ENCODE assay signal across 14 mouse cellular contexts in genomic region chr2:57223288-57224026, GRCm38 (mm10). TPM values are rescaled to one million over a fixed set of nuclear protein-coding genes. Genes with fewer than 3 reads are reported as not detected.
DNase-seq lines count a peak whose midpoint lies in the region; ATAC-seq and TF ChIP-seq lines count a peak whose summit lies in the region.
"Had no signal": no experiment of that assay in that cellular context is flagged by ENCODE, and none has a peak within 500 bp of the region (broad histone marks: within the 10 kb centered on the region; RNA-seq: fewer than 3 reads in every experiment).

No protein-coding gene starts in this region.

- no peak overlapping the region for H3K4me2 ChIP-seq in kidney, embryonic 15.5 days
- H3K4me2 ChIP-seq in intestine, embryonic 16.5 days (ENCODE audit: low read depth, low read length), result no peak overlapping the region
- H3K4me2 ChIP-seq in forebrain, postnatal 0 days (ENCODE audit: low read depth), result no peak overlapping the region
- H3K4me2 ChIP-seq: heart, embryonic 15.5 days had no signal

- no peaks in the 10 kb centered on the region for H3K9me3 ChIP-seq in kidney, embryonic 15.5 days (replicated peaks)
- no peaks in the 10 kb centered on the region for H3K9me3 ChIP-seq in MEL (replicated peaks; ENCODE audit: insufficient read depth, low read length)
- no peaks in the 10 kb centered on the region for H3K9me3 ChIP-seq in intestine, embryonic 16.5 days (ENCODE audit: control insufficient read depth, low read length)
- H3K9me3 ChIP-seq in forebrain, postnatal 0 days (ENCODE audit: low read length), result no peaks in the 10 kb centered on the region
- H3K9me3 ChIP-seq: heart, embryonic 15.5 days had no signal

- no peak overlapping the region for H3K4me3 ChIP-seq in kidney, embryonic 15.5 days (replicated peaks)
- no peak overlapping the region for H3K4me3 ChIP-seq in MEL (ENCODE audit: control insufficient read depth in 1 of 2, insufficient read depth in 1 of 2, low read depth in 2 of 2, low read length in 2 of 2)
- no peak overlapping the region for H3K4me3 ChIP-seq in intestine, embryonic 16.5 days (ENCODE audit: low read length)
- H3K4me3 ChIP-seq in forebrain, postnatal 0 days (ENCODE audit: low read depth, low read length), result no peak overlapping the region
- H3K4me3 ChIP-seq: heart, embryonic 15.5 days had no signal

- no peak for TF ChIP-seq RAD21 in MEL (IDR thresholded peaks at IDR 0.05; ENCODE audit: low read depth, low read length)

- TF ChIP-seq EP300 in MEL (IDR thresholded peaks at IDR 0.05; ENCODE audit: low read depth in 1 of 2, low read length in 2 of 2), result peak; percentile 77

- H3K27ac ChIP-seq in kidney, embryonic 15.5 days, result no peak overlapping the region
- no peak overlapping the region for H3K27ac ChIP-seq in MEL (ENCODE audit: control insufficient read depth, low read depth, low read length)
- H3K27ac ChIP-seq in intestine, embryonic 16.5 days (ENCODE audit: low read length), result no peak overlapping the region
- no peak overlapping the region for H3K27ac ChIP-seq in forebrain, postnatal 0 days (ENCODE audit: low read depth, low read length)
- H3K27ac ChIP-seq: heart, embryonic 15.5 days had no signal

- H3K4me1 ChIP-seq in kidney, embryonic 15.5 days, result no peaks in the 10 kb centered on the region
- H3K4me1 ChIP-seq in MEL (ENCODE audit: control insufficient read depth in 1 of 2, insufficient read depth in 2 of 2, low read length in 2 of 2), result peaks cover 4 to 25% of the 10 kb centered on the region in 2 experiments; a peak in 3 of 4 replicates
- H3K4me1 ChIP-seq in intestine, embryonic 16.5 days (ENCODE audit: control insufficient read depth, insufficient read depth, low read length), result no peaks in the 10 kb centered on the region
- no peaks in the 10 kb centered on the region for H3K4me1 ChIP-seq in forebrain, postnatal 0 days (ENCODE audit: insufficient read depth)
- H3K4me1 ChIP-seq: heart, embryonic 15.5 days had no signal

- TF ChIP-seq CTCF in MEL (IDR thresholded peaks at IDR 0.05 in 2 of 3, conservative IDR thresholded peaks at IDR 0.05 in 1 of 3; ENCODE audit: control insufficient read depth in 1 of 3, insufficient read depth in 1 of 3, low read depth in 2 of 3, low read length in 3 of 3, poor library complexity in 1 of 3, severe bottlenecking in 1 of 3), result no peak
- TF ChIP-seq CTCF in forebrain, postnatal 0 days (IDR thresholded peaks at IDR 0.05; ENCODE audit: low read depth), result no peak

- no peaks in the 10 kb centered on the region for H3K79me2 ChIP-seq in MEL (ENCODE audit: control insufficient read depth, insufficient read depth, low read length, poor library complexity)

- peaks cover 9% of the 10 kb centered on the region; the same call in 1 of the 2 replicates for H3K27me3 ChIP-seq in kidney, embryonic 15.5 days
- no peaks in the 10 kb centered on the region for H3K27me3 ChIP-seq in MEL (ENCODE audit: control insufficient read depth in 1 of 2, insufficient read depth in 2 of 2, low read length in 2 of 2)
- H3K27me3 ChIP-seq in intestine, embryonic 16.5 days (replicated peaks; ENCODE audit: control insufficient read depth, insufficient read depth, low read length), result no peaks in the 10 kb centered on the region
- no peaks in the 10 kb centered on the region for H3K27me3 ChIP-seq in forebrain, postnatal 0 days (ENCODE audit: insufficient read depth, low read length)
- H3K27me3 ChIP-seq: heart, embryonic 15.5 days; Patski had no signal

- no peak for TF ChIP-seq POLR2A in MEL (IDR thresholded peaks at IDR 0.05; ENCODE audit: control insufficient read depth in 1 of 2, insufficient read depth in 1 of 2, low read depth in 1 of 2, low read length in 2 of 2, poor library complexity in 1 of 2)

- WGBS in kidney, embryonic 15.5 days, result 72% methylated on average over 3 of the region's 3 CpGs
- WGBS in intestine, embryonic 16.5 days, result 69% methylated on average over 3 of the region's 3 CpGs
- 91% methylated on average over 3 of the region's 3 CpGs for WGBS in forebrain, postnatal 0 days

- no peaks in the 10 kb centered on the region for H3K36me3 ChIP-seq in kidney, embryonic 15.5 days
- H3K36me3 ChIP-seq in MEL (ENCODE audit: control insufficient read depth in 1 of 2, insufficient read depth in 2 of 2, low read length in 2 of 2), result peaks cover 0 to 18% of the 10 kb centered on the region in 2 experiments; a peak in 2 of 4 replicates
- H3K36me3 ChIP-seq in intestine, embryonic 16.5 days (ENCODE audit: control insufficient read depth, insufficient read depth, low read length), result no peaks in the 10 kb centered on the region
- H3K36me3 ChIP-seq in forebrain, postnatal 0 days (ENCODE audit: insufficient read depth), result no peaks in the 10 kb centered on the region
- H3K36me3 ChIP-seq: heart, embryonic 15.5 days had no signal

- DNase-seq in kidney, postnatal 4 days, result no peak
- DNase-seq in MEL (ENCODE audit: low read depth, low spot score), result peak; percentile 76
- no peak for DNase-seq in layer of hippocampus, adult 11-12 months (ENCODE audit: low spot score)
- no peak for DNase-seq in forebrain, postnatal 0 days
- DNase-seq: cerebellum, adult 11-12 months; kidney, adult 2 months; layer of hippocampus, adult 9-11 months; lung, postnatal 4 days had no signal

- ATAC-seq in kidney, embryonic 15.5 days (replicated peaks; ENCODE audit: low FRiP score), result peak; percentile 36; the same call in 1 of the 2 replicates
- peak; percentile 81 for ATAC-seq in intestine, embryonic 16.5 days
- ATAC-seq in megakaryocyte-erythroid progenitor cell, adult 5-6 weeks (replicated peaks; ENCODE audit: low FRiP score, low TSS enrichment, poor library complexity, severe bottlenecking), result peak; percentile 94
- ATAC-seq in forebrain, postnatal 0 days, result no peak
- ATAC-seq: CD4-positive, CD25-positive, alpha-beta regulatory T cell, adult 4 months; Patski had no signal

- H3K9ac ChIP-seq in kidney, embryonic 15.5 days, result no peak overlapping the region
- H3K9ac ChIP-seq in MEL (ENCODE audit: control insufficient read depth, low read depth, low read length, poor library complexity, severe bottlenecking), result no peak overlapping the region
- H3K9ac ChIP-seq in intestine, embryonic 16.5 days (ENCODE audit: low read depth, low read length), result no peak overlapping the region
- no peak overlapping the region for H3K9ac ChIP-seq in forebrain, postnatal 0 days
- H3K9ac ChIP-seq: heart, embryonic 15.5 days had no signal

TF ChIP-seq in MEL, 35 proteins besides CTCF, POLR2A, EP300 and RAD21:
- TF ChIP-seq TBP (IDR thresholded peaks at IDR 0.05; ENCODE audit: low read depth, low read length) (peak; percentile 85), TAL1 (IDR thresholded peaks at IDR 0.05; ENCODE audit: low read length) (peak; percentile 87), JUND (IDR thresholded peaks at IDR 0.05; ENCODE audit: low read depth, low read length) (no peak), TCF12 (IDR thresholded peaks at IDR 0.05; ENCODE audit: low read depth, low read length) (peak; percentile 61; the same call in 1 of the 2 replicates), RCOR1 (IDR thresholded peaks at IDR 0.05; ENCODE audit: low read depth, low read length) (peak; percentile 75), GATA1 (IDR thresholded peaks at IDR 0.05; ENCODE audit: low read depth, low read length) (peak; percentile 81), POLR2AphosphoS5 (IDR thresholded peaks at IDR 0.05; ENCODE audit: borderline replicate concordance, low read depth, low read length) (no peak)

RNA-seq across cellular contexts. Expression of gene Gpd2, which starts 14.0 kb away (rescaled TPM):
- 16.1 and 19.3 TPM in 2 replicates for polyA plus RNA-seq in kidney, embryonic 15.5 days (2015; fragmentation: Nextera tagmentation; extraction: Ambion mirVana)
- total RNA-seq in MEL (2012; rRNA removed), result 16.9 and 20.3 TPM in 2 replicates
- polyA plus RNA-seq in MEL (2012; ENCODE audit: insufficient read depth in 1 of 2, insufficient read length in 2 of 2, low read depth in 1 of 2, low replicate concordance in 2 of 2, missing spikeins in 1 of 2), result 10 to 100 TPM; 24.6 to 72.8 TPM
- 23.0 and 27.0 TPM in 2 replicates for polyA plus RNA-seq in intestine, embryonic 16.5 days (2015; fragmentation: Nextera tagmentation; extraction: Ambion mirVana)
- total RNA-seq in megakaryocyte-erythroid progenitor cell, adult 5-6 weeks (2014; fragmentation: Nextera tagmentation), result 28.9 and 32.5 TPM in 2 replicates
- total RNA-seq in megakaryocyte-erythroid progenitor cell, adult 5-6 weeks (2017), result 19.1 and 24.6 TPM in 2 replicates
- 54.1 and 60.8 TPM in 2 replicates for total RNA-seq in forebrain, postnatal 0 days (2014; rRNA removed)
- polyA plus RNA-seq in forebrain, postnatal 0 days (2015; fragmentation: Nextera tagmentation; extraction: Ambion mirVana), result 31.1 and 46.5 TPM in 2 replicates
